Mouse (Mus musculus): ENCODE results near the gene Riox2.

DNA sequence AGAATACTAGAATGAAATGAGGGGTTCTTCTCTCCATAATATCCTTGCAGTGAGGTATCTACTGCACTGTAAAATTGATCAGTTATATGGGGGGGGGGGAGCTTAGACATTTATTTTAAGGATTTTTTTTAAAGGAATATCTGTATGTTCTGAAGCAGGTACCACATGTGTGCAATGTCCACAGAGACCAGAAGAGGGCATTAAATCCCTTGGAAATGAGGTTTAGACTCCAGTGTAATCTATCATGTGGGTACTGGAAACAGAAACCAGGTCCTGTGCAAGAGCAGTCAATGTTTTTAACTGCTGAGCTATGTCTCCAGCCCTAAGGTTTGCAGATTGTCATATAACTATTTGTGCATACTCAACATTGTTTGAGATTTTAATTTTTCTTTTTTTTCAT lies 22.5 kb upstream of the Riox2 start:
- TF ChIP-seq POLR2A (IDR thresholded peaks at IDR 0.05; ENCODE audit: insufficient read depth, low read depth, low read length): no peak
- TF ChIP-seq CTCF (IDR thresholded peaks at IDR 0.05; ENCODE audit: insufficient read depth, low read depth, low read length): no peak
